Mouse (Mus musculus): ENCODE data around the gene Mtmr11. TPM values are rescaled to one million over a fixed set of nuclear protein-coding genes. Genes with fewer than 3 reads are reported as not detected.

Gene Mtmr11
- polyA plus RNA-seq, 1 experiment: 56.8 TPM

- Histone ChIP-seq H3K27ac (ENCODE audit: insufficient read depth, low read depth, low read length) (peak overlapping the region; percentile 99), H3K27me3 (replicated peaks; ENCODE audit: control insufficient read depth, insufficient read depth, low read length) (no peaks in the 10 kb centered on the region), H3K4me3 (ENCODE audit: insufficient read depth, low read depth, low read length) (peak overlapping the region; percentile 69), H3K4me1 (ENCODE audit: control insufficient read depth, insufficient read depth, low read length) (peaks cover 26% of the 10 kb centered on the region), H3K36me3 (ENCODE audit: control insufficient read depth, insufficient read depth, low read length) (no peaks in the 10 kb centered on the region; the same call in 1 of the 2 replicates)
- 10% methylated on average over 4 of the region's 4 CpGs for WGBS
- TF ChIP-seq CTCF (conservative IDR thresholded peaks at IDR 0.05; ENCODE audit: insufficient read depth, insufficient read length, low read depth, low read length): no peak
- TF ChIP-seq POLR2A (IDR thresholded peaks at IDR 0.05; ENCODE audit: low read depth, low read length): no peak
- peak; percentile 84 for DNase-seq
These were observed 1.5 kb upstream of the Mtmr11 start for GRCm38 (mm10) chr3:96160222-96160802.

GRCm38 (mm10) chr3:96160803-96161516 is 844 bp upstream of the Mtmr11 start:
- WGBS: under 1% methylated on average over 12 of the region's 12 CpGs
- Histone ChIP-seq H3K27me3 (replicated peaks; ENCODE audit: control insufficient read depth, insufficient read depth, low read length) (no peaks in the 10 kb centered on the region), H3K4me1 (ENCODE audit: control insufficient read depth, insufficient read depth, low read length) (peaks cover 22% of the 10 kb centered on the region), H3K4me3 (ENCODE audit: insufficient read depth, low read depth, low read length) (peak overlapping the region; percentile 69), H3K36me3 (ENCODE audit: control insufficient read depth, insufficient read depth, low read length) (no peaks in the 10 kb centered on the region; the same call in 1 of the 2 replicates), H3K27ac (ENCODE audit: insufficient read depth, low read depth, low read length) (peak overlapping the region; percentile 99)
- peak; percentile 94 for DNase-seq
- TF ChIP-seq CTCF (conservative IDR thresholded peaks at IDR 0.05; ENCODE audit: insufficient read depth, insufficient read length, low read depth, low read length) (no peak), POLR2A (IDR thresholded peaks at IDR 0.05; ENCODE audit: low read depth, low read length) (no peak)

GRCm38 (mm10) chr3:96163040-96163439 is 1.2 kb downstream of the Mtmr11 start:
- no peak for DNase-seq
- 75% methylated on average over 6 of the region's 6 CpGs for WGBS
- H3K27ac ChIP-seq (ENCODE audit: insufficient read depth, low read depth, low read length): peak overlapping the region; percentile 70
- H3K36me3 ChIP-seq (ENCODE audit: control insufficient read depth, insufficient read depth, low read length): no peaks in the 10 kb centered on the region; the same call in 1 of the 2 replicates
- H3K4me3 ChIP-seq (ENCODE audit: insufficient read depth, low read depth, low read length): peak overlapping the region; percentile 95
- no peaks in the 10 kb centered on the region for H3K27me3 ChIP-seq (replicated peaks; ENCODE audit: control insufficient read depth, insufficient read depth, low read length)
- H3K4me1 ChIP-seq (ENCODE audit: control insufficient read depth, insufficient read depth, low read length): peaks cover 21% of the 10 kb centered on the region
- TF ChIP-seq POLR2A (IDR thresholded peaks at IDR 0.05; ENCODE audit: low read depth, low read length) (no peak), CTCF (conservative IDR thresholded peaks at IDR 0.05; ENCODE audit: insufficient read depth, insufficient read length, low read depth, low read length) (no peak)

- Histone ChIP-seq H3K4me3 (ENCODE audit: insufficient read depth, low read depth, low read length) (no peak overlapping the region), H3K36me3 (ENCODE audit: control insufficient read depth, insufficient read depth, low read length) (no peaks in the 10 kb centered on the region; the same call in 1 of the 2 replicates), H3K27ac (ENCODE audit: insufficient read depth, low read depth, low read length) (no peak overlapping the region), H3K27me3 (replicated peaks; ENCODE audit: control insufficient read depth, insufficient read depth, low read length) (no peaks in the 10 kb centered on the region), H3K4me1 (ENCODE audit: control insufficient read depth, insufficient read depth, low read length) (peaks cover 21% of the 10 kb centered on the region; the same call in 1 of the 2 replicates)
- no peak for DNase-seq
- WGBS: 59% methylated on average over 12 of the region's 12 CpGs
- TF ChIP-seq POLR2A (IDR thresholded peaks at IDR 0.05; ENCODE audit: low read depth, low read length) (no peak), CTCF (conservative IDR thresholded peaks at IDR 0.05; ENCODE audit: insufficient read depth, insufficient read length, low read depth, low read length) (no peak)
These were observed 6.8 kb downstream of the Mtmr11 start for GRCm38 (mm10) chr3:96168466-96169158.

- 0 out of 2 replicates have a peak overlapping the region, but pooled peaks have one; percentile 96 for H3K27ac ChIP-seq (ENCODE audit: insufficient read depth, low read depth, low read length)
- WGBS: 84% methylated on average over 4 of the region's 4 CpGs
- TF ChIP-seq CTCF (conservative IDR thresholded peaks at IDR 0.05; ENCODE audit: insufficient read depth, insufficient read length, low read depth, low read length): no peak
- no peak for TF ChIP-seq POLR2A (IDR thresholded peaks at IDR 0.05; ENCODE audit: low read depth, low read length)
- H3K4me3 ChIP-seq (ENCODE audit: insufficient read depth, low read depth, low read length): no peak overlapping the region
- peaks cover 14% of the 10 kb centered on the region; the same call in 1 of the 2 replicates for H3K4me1 ChIP-seq (ENCODE audit: control insufficient read depth, insufficient read depth, low read length)
- no peak for DNase-seq
- H3K36me3 ChIP-seq (ENCODE audit: control insufficient read depth, insufficient read depth, low read length): peaks cover 1% of the 10 kb centered on the region
- no peaks in the 10 kb centered on the region for H3K27me3 ChIP-seq (replicated peaks; ENCODE audit: control insufficient read depth, insufficient read depth, low read length)
These were observed 8.5 kb downstream of the Mtmr11 start for GRCm38 (mm10) chr3:96170276-96170675.

- 42% methylated on average over 10 of the region's 10 CpGs for WGBS
- TF ChIP-seq CTCF (conservative IDR thresholded peaks at IDR 0.05; ENCODE audit: insufficient read depth, insufficient read length, low read depth, low read length) (no peak), POLR2A (IDR thresholded peaks at IDR 0.05; ENCODE audit: low read depth, low read length) (no peak)
- peak overlapping the region; percentile 71 for H3K4me3 ChIP-seq (ENCODE audit: insufficient read depth, low read depth, low read length)
- H3K36me3 ChIP-seq (ENCODE audit: control insufficient read depth, insufficient read depth, low read length): peaks cover 1% of the 10 kb centered on the region
- H3K27me3 ChIP-seq (replicated peaks; ENCODE audit: control insufficient read depth, insufficient read depth, low read length): no peaks in the 10 kb centered on the region
- peak overlapping the region; percentile 96 for H3K27ac ChIP-seq (ENCODE audit: insufficient read depth, low read depth, low read length)
- peaks cover 14% of the 10 kb centered on the region; the same call in 1 of the 2 replicates for H3K4me1 ChIP-seq (ENCODE audit: control insufficient read depth, insufficient read depth, low read length)
- DNase-seq: peak; percentile 25
These were observed 9.3 kb downstream of the Mtmr11 start for GRCm38 (mm10) chr3:96170976-96171545.

All from kidney, adult 2 months (tissue).